Mouse (Mus musculus) CD8-positive naive resting alpha-beta T cell, adult 57 days (primary cell): ENCODE data around the gene Fam120c. TPM values are rescaled to one million over a fixed set of nuclear protein-coding genes. Genes with fewer than 3 reads are reported as not detected.

Experiments used
- total RNA-seq: library from RNA; stranded (reverse); gene quantifications from one replicate; pipeline ENCODE4 v1.2.4, GENCODE M21; 2023

The Fam120c gene
- total RNA-seq: 7.0 TPM

GRCm38 (mm10) chrX:151343761-151344500, at the start of gene Fam120c:
Gene Fam120c (plus strand): TSS chrX:151344175.

GRCm38 (mm10) chrX:151520458-151521322, 176.7 kb downstream of the Fam120c start, which contains the start of gene Phf8:
Gene Phf8 (plus strand): TSS chrX:151520672.

Other genes with a start within 250 kb of the Fam120c start
- 41.6 TPM for gene Tsr2, start 247.6 kb upstream of the Fam120c start, total RNA-seq
- not detected for gene Wnk3, start 146.1 kb upstream of the Fam120c start, total RNA-seq
- gene Phf8, start 176.5 kb downstream of the Fam120c start, total RNA-seq: 54.6 TPM